Mouse (Mus musculus) G1E-ER4 (cell line): ENCODE measurements around the gene Klf12. TPM values are rescaled to one million over a fixed set of nuclear protein-coding genes. Genes with fewer than 3 reads are reported as not detected.

Source experiments
- GATA1 ChIP-seq: IDR thresholded peaks from one replicate; pipeline ENCODE4 v1.8.0; 2012; ENCODE audit warnings: low read length, inconsistent platforms
- polyA plus RNA-seq: library from polyadenylated mRNA; stranded (reverse); fragments of >175 nt; gene quantifications from 2 replicates; pipeline ENCODE4 v1.2.3, GENCODE M21; 2012

The Klf12 gene
- polyA plus RNA-seq, 1 experiment, result not detected

- no peak for TF ChIP-seq GATA1
These were observed 383.6 kb downstream of the Klf12 start for GRCm38 (mm10) chr14:99900902-99901301.

GRCm38 (mm10) chr14:99898861-99899260, 385.6 kb downstream of the Klf12 start:
- no peak for TF ChIP-seq GATA1

- no peak for TF ChIP-seq GATA1
These were observed 389.6 kb downstream of the Klf12 start for GRCm38 (mm10) chr14:99894708-99895383.

GRCm38 (mm10) chr14:99894062-99894461, 390.4 kb downstream of the Klf12 start:
- TF ChIP-seq GATA1, result no peak

- TF ChIP-seq GATA1, result no peak
These were observed 398.0 kb downstream of the Klf12 start for GRCm38 (mm10) chr14:99886503-99886902.

GRCm38 (mm10) chr14:99885562-99885961, 398.9 kb downstream of the Klf12 start:
- TF ChIP-seq GATA1, result no peak

GRCm38 (mm10) chr14:99885128-99885527, 399.4 kb downstream of the Klf12 start:
- no peak for TF ChIP-seq GATA1

GRCm38 (mm10) chr14:99876791-99877578, 407.5 kb downstream of the Klf12 start:
- no peak for TF ChIP-seq GATA1

- TF ChIP-seq GATA1, result no peak
These were observed 410.8 kb downstream of the Klf12 start for GRCm38 (mm10) chr14:99873725-99874124.

GRCm38 (mm10) chr14:99856158-99857011, 428.1 kb downstream of the Klf12 start:
- no peak for TF ChIP-seq GATA1

GRCm38 (mm10) chr14:99850350-99850749, 434.1 kb downstream of the Klf12 start:
- no peak for TF ChIP-seq GATA1

- no peak for TF ChIP-seq GATA1
These were observed 437.0 kb downstream of the Klf12 start for GRCm38 (mm10) chr14:99847502-99847901.

- TF ChIP-seq GATA1, result no peak
These were observed 457.8 kb downstream of the Klf12 start for GRCm38 (mm10) chr14:99826713-99827112.
